Mouse (Mus musculus) kidney, adult 2 months (tissue): Measurements from ENCODE around the gene Ivl.

Experiments
- CTCF ChIP-seq: fragments of 200-500 bp; conservative IDR thresholded peaks from 2 replicates; pipeline ENCODE4 v1.5.1; 2011; ENCODE audit warnings: low read depth, mild to moderate bottlenecking, control low read depth, low read length, moderate library complexity, mixed read lengths; ENCODE audit not compliant: insufficient read depth, insufficient read length
- POLR2A ChIP-seq: fragments of 200-500 bp; IDR thresholded peaks from one replicate; pipeline ENCODE4 v1.6.1; 2011; ENCODE audit warnings: low read depth, low read length, control low read depth

DNA sequence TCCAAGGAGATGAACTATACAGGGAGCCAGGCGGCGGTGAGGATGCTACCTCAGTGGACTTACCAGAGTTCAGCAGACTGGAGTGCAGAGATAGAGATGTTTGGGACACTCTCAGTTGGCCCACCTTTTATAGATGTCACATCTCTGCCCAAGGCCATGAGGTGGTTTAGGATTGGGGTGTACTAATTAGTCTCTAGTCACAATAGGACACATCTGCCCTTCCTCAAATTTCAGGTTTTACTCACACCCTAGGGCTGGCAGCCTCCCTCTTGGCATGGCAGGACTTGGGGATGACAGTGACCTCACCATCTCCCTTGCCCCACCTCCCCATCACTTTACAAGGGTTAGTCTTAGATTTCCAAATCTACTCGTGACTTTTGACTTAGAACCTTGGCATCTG, 39.1 kb downstream of the Ivl start, which contains the start of gene 2310046K23Rik:
- TF ChIP-seq CTCF (no peak), POLR2A (no peak)
